Mouse (Mus musculus): Measurements from ENCODE around the gene Sbf2.
"Not testable (repeated sequence)": the region's sequence is repeated elsewhere in the genome, so short reads cannot be mapped to it uniquely, and the experiment has no call there.

The Sbf2 gene

DNA sequence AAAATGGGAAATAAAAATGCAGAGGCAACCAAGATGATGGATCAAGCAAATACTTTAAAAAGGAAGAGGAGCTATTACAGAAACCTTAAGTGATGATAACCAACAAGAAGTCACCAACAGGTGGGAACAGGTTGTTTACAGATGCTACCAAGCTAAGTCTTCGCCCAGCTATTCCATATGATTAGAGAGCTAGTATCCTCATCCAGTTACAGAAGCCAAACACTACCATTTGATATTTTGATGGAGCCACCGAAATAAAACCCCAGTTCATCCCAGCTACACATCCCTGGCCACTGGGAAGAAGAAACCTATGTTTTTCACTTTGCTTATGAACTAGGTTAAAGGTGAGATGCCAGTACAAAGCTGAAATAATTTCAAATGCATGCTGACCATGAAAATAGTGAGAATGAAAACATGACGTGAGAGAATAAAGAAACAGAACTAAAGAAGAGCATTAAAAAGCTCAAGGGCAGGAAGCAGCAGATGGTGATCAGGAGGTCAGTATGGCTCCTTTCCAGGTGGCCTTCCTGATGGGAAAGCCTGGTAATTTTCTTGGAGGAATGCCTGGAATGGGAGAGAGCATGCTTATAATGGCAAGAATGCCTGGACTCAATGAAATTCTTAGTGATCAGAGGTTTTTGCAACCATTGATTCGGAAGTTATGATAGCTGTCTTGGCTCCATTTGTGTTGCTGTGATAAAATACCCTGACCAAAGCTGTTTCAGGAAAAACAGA lies 48.7 kb downstream of the Sbf2 start:
- DNase-seq (ENCODE audit: low spot score), result no peak

DNA sequence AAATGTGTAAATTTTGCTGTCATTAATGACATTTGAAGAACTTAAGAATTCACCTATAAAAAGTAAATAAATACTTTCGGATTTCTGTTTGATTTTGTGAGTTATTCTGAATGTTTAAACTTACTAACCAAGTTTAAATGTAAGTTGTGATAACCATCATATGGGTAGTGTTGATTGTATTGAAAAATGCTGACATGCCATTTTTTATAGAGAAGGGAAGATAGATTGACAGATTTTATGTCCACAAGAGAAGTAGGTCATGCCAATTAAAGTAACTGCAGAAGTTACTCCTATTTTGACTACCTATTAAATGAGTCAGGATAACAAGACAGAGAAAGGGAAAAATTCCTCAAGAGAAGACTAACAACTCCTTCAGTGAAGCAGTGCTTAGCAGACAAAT lies 53.1 kb downstream of the Sbf2 start:
- no peak for DNase-seq (ENCODE audit: low spot score)

DNA sequence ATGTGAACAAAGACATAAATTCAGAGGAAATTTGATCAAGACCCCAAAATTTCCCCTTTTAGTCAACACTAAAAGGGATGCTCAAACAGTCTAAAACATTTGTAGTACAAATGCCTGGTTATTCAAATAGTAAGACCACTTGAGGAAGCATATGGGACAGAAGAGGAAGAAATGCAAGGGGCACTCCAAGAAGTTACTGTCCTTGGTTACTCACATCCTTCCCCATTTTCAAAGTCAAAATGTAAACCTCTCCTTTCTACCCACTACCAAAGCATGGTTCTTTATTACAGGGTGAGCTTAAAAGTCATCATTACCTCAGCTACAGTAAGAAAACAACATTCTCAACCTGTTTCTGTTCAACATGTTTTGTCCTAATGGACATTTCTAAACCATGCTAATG lies 57.7 kb downstream of the Sbf2 start:
- DNase-seq (ENCODE audit: low spot score), result no peak

DNA sequence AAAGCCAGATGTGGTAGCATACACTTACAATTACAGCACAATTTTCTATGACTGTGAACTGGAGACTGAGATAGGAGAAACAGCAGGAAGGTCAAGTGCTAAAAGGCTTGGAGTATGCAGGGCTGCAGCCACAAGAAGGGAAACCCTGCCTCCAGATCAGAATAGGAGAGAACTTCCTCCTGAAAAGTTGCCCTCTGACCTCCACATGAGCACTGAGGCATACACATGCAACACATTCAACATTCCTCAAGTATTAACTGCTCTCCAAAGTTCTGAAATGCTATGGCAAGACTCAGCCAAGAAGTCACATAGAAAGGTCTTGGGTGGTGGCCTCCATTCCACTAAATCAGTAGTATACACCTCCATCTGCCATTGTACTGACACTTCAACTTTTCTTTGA lies 58.5 kb downstream of the Sbf2 start:
- no peak for DNase-seq (ENCODE audit: low spot score)

DNA sequence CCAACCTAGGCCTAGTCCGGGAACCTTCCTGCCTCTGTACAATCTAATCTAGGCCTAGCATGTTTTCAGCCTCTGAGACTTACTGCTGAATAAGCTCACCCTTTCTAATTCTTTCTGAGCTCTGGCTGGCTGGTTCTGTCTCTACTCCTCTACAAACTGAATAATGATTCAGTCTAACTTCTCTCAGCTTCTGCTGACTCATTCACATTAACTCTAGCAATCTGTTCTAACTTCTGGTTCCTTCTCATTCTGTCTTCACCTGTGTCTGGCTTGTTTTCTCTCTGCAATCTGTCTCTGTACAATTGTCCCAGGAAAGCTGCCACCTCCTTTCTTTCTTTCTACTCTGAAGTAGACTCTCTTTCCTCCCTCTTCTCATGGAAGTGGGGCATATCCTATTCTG lies 59.5 kb downstream of the Sbf2 start:
- DNase-seq (ENCODE audit: low spot score), result no peak

DNA sequence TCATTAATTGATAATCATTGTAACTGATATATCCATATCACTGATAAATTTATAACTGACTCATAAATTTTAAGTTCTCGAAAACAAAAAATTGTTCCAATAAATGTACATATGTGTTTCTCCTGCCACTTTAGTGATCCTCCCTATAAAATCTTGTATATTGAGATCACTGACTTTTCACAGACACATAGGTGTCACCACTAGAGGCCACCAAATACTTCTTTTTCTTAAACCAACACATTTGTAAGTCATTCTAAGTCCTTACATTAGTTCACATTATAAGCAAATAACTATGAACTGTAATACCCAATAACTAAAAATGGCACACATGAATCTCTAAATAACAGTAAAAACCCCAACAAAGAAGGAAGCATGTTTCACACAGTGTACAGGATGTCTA lies 66.5 kb downstream of the Sbf2 start:
- no peak for DNase-seq (ENCODE audit: low spot score)

DNA sequence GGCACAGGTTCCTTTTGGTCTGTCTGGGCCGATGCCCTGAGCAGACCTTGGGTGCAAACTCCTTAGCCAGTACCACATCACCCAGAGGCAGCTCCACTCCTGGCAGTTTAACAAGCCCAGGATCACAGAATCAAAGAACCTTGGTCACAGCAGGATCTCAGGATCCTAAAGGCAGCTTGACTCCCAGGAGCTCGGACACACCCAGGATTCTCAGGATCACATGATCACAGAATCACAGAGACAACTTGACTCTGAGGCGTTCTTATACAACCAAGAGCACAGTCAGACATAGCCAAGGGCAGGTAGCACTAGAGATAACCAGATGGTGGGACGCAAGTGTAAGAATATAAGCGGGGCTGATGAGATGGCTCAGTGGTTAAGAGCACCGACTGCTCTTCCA lies 71.4 kb downstream of the Sbf2 start:
- DNase-seq (ENCODE audit: low spot score), result no peak

DNA sequence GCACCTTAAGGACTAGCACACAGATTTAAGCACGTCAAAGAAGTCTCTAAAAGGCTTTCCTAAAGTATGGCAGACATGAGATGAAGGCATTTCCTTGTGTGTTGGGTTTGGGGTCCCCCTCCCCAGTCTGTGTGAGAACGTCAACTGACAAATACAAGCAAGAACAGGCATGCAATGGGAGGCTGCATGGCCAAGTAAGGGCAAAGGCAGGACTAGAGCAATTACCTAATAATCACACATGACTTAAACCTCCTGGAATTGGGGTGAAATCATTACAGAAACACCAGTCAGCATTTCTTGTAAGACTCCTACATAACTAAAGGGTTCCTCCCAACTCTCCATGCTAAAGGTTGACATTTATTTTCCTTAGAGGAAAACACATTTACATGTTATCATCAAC lies 75.5 kb downstream of the Sbf2 start:
- DNase-seq (ENCODE audit: low spot score), result no peak

DNA sequence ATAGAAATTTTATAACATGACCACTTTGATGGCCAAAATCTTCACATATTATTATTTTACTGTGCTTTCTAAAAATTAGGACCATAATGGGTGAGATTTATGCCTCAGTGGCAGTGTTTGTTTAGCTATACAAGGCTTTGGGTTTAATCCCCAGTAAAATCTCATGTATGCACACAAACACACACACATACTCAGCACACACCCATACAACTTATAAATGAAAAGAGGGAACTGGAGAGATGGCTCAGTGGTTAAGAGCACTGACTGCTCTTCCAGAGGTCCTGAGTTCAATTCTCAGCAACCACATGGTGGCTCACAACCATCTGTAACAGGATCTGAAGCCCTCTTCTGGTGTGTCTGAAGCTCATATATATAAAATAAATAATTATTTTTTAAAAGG lies 84.4 kb downstream of the Sbf2 start:
- DNase-seq (ENCODE audit: low spot score), result not testable (repeated sequence)

DNA sequence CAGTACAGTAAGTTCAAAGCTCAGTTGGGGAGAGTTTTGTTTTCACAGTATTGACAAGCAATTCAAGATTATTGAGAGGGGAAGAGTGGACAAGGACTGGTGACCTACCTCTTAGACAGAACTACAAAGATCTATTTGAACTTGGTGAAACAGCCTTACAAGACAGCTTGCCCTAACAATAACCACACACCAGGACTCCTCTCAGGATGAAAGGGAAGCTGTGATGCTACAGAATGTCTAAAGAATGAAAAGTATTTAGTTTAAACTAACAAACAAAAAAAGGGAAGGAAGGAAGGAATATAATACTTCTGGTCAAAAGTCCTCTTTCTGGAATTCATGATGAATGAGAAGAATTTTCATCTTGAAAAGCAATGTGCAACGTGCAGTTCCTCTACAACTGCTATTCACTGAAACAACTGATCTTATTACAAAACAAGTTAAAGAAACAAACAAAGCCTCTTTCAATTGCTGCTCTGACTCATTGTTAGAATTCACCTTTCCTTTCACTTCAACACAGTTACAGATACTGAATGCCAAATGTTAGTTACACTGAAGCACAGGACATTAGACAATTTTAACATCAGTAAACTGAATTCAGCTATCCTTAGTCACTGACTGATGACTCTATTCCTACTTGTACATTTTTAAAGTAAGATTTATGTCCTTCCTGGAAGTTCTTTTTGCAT lies 89.5 kb downstream of the Sbf2 start:
- DNase-seq (ENCODE audit: low spot score), result no peak

DNA sequence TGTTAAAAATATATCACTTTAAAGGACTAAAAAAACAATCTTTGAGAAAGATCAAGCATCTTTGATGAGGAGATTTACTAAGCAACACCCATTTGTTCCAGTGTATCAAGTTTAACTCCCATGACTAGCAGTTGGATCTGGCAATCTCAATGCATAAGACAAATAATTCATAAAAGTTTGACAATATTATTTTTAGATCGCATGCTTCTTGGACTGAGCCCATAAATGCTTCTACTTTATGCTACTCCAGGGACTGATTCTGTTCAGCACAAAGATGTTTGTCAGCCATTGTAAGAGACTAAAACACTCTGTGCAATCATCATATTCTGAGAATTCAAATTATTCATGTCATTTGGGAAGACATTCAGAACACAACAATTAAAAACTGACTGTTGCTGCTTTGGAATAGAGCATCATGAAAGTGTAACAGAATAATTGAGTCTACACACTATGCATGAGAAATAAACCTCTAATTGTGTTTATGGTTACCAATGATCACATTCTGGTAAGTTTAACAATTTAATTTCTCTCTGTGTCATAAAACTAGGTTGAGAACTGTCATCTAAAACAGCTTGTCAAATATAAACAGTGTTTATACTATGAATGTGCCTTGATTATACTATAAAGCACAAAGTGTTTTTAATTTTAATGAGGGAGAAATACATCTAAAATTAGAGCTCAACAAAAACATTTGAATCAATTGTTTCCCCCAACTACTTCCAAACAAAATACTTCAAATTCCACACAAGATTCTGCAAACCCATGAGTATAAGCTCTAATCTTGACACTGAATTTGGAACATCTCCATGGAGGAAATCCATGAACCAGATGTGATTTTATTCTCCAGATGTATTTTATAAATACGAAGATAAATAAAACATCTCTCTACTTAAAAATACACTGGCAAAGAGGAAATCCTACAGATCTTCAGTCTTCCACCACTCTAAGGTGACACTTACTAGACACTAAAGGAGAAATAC lies 98.2 kb downstream of the Sbf2 start:
- no peak for DNase-seq (ENCODE audit: low spot score)

DNA sequence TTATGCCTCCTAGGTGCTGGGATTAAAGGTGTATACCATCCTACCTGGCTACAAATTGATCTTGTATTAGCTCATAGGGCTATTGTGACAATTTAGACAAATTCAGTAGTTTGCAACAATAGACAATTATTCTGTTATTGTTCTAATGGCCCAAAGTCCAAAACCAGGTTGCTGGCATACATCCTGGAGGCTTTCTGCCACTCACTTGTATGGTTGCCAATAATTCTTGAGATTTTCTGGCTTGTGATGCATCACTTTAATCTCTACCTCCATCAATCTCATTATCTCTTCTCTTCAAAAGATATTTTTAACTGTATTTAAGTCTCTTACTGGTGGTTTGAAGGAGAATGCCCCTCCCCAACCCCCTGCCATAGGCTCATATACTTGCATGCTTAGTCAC lies 100.6 kb downstream of the Sbf2 start:
- DNase-seq (ENCODE audit: low spot score), result no peak

DNA sequence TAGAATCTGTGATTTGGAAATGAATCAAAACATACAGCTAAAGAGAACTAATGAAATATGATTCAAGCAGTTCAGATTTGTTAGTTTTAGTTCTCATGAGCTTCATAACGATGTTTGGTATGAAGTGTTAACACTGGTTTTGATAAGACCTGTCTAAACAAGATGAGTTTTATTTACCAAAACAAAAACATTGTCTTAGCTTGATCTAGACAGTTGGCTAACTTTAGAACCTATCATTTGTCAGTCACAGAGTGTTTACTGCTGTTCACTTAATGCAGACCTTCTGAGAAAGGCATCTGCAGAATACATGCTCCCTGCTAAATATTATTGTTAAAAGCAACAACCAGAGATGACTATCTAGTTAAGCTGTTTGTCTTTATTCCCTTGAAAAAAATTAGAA lies 116.1 kb downstream of the Sbf2 start:
- DNase-seq (ENCODE audit: low spot score), result no peak

DNA sequence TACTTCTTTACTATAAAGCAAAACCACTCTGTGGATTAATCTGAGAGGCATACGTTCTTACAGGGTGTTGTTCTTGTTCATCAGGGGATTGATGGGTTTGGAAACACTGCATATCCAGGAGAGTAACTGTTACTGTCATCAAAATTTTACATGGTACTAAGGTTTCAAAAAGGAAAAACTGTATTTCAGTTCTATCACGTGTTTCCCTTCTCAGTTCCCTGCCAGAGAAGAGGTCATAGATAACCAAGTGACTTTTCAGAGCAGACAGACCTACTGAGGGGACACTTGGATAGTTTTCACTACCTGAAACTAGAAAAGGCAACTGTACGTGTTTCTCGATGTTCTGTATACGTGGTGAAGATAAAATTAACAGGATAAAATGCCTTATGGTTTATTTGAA lies 123.7 kb downstream of the Sbf2 start:
- DNase-seq (ENCODE audit: low spot score), result no peak

DNA sequence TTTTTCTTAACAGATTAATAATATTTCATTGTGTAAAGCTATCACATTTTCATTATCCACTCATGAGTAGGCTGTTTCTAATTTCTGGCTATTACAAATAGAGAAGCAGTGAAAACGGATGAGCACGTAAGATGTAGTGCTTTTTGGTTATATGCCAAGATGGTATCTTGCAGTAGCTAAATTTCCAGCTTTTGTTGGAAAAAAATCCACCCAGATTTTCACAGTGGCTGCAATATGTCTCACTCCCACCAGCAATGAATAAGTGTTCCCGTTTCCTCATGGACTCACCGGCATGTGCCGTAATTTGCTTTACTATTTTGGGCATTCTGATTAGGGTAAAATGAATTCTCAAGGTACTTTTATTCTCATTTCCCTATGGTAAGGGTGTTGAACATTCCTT lies 129.7 kb downstream of the Sbf2 start:
- DNase-seq (ENCODE audit: low spot score), result no peak

DNA sequence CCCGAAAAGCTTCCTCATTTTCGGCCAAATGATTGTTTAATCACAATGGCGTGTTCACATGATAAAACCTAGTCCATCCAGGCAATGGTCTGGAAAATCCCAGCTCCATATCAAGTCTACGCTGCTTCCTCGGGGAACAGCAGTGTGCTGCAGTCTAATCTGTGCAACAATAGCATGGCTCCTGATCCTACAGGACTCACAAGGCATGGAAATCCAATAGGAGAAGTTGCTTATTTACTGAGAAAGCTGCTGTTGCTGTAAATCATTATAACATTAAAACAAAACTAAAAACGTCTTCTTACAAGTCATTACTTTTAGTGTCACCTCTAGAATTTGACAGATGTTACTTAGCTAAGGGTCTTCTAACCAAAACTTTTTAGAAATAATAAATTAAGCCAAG lies 143.7 kb downstream of the Sbf2 start:
- DNase-seq (ENCODE audit: low spot score), result no peak

DNA sequence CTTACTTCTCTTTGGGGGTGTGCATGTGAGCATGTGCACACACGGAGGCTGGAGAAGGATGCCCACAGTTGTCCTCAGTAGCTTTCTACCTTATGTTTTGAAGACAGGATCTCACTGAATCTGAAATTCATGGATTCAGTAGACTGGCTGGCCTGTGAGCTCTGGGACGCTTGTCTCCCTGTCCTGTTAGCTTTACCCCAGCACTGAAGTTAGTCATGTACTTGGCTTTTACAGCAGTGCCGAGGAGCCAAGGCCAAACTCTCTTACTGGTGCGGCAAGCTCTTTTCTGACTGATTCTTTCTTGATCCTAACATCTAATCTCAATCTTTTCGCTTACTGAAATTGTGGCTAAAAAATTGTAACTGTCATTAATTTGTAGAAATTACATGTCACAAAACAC lies 151.3 kb downstream of the Sbf2 start:
- no peak for DNase-seq (ENCODE audit: low spot score)

DNA sequence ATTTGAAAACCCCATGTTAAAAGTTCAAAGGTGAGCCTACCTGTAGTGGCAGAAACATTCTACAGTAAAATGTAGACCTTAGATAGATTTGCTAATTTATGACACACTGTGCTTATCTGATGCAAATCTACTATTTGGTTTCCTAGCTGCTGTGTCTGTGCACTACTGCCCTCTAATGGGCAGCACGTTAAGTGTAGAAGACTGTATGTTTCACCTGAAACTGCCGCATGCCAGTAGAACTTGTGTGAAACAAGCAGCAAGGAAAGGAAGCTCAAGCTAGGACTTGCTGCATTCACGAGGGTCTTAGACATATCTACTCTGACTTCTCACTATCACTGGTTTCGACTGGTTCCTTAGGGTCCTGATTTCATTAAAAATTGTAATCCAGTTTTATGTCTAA lies 182.4 kb downstream of the Sbf2 start:
- peak; percentile 58 for DNase-seq (ENCODE audit: low spot score)

DNA sequence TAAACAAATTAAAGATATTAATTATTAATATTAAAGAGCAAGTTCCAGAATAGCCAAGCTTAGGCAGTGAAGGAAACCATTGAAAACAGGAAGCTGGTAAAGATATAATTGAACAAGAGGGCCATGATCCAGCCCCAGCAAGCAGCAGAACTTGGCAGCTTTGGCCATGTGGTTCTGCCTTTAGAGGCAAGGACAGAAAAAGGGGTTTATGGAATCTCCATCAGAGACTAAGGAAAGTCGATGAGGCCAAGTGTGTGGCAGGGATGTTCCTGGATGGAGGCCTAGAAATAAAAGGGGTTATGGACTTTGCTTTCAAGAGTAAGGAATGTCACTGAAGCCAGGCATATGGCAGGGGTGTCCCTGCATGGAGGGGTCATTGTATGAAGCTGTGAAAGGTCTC lies 198.4 kb downstream of the Sbf2 start:
- DNase-seq (ENCODE audit: low spot score), result no peak

DNA sequence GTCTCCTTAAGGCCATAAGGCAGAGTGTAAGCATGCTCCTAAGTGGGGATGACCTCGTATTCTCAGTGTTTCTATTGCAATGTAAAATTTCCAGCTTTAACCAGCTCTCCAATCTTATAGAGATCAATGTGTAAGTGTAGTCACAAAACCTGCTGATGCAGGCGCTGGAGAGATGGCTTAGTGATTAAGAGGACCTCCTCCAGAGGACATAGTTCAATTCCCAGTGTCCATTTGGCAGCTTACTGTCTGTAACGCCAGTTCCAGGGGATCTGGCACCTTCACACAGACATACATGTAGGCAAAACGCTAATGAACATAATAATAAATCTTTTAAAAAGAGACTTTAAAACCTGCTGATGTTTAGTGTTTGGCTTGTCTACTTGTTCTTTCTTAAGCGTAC lies 200.4 kb downstream of the Sbf2 start:
- DNase-seq (ENCODE audit: low spot score), result no peak

DNA sequence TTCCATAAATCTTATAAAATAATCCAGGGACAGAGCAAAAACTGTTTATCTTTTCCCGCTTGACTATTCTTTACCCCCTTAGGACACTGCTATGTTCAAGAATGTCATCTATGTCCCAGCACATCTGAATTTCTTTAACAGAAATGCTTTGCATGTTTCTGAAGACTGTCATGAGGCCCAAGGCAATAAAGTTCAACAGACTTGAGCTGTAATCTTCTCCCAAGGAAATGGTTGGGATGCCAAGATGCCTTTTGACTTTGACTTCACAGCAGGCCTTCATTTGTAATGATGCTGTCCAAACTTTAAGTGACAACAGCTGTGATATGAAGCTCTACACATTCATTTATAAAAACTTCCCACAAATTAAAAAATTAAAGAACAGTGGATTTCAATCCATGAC lies 212.6 kb downstream of the Sbf2 start:
- no peak for DNase-seq (ENCODE audit: low spot score)

DNA sequence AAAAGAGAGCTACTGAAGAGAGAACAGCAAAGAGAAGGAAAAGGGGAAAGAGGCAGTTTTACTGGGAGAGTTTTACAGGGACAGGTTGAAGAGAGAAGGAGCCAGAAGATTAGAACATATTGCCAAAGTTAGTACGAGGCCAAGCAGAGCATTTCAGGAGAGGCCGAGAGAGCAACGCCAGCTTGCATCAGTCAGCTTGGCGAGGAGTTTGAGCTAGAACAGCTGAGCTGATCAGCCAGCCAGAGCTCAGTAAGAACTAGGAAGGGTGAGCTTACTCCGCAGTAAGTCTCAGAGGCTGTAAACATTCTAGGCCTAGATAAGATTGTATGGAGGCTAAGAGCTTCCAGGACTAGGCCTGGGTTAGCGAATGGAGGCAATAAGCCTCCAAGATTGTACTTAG lies 222.1 kb downstream of the Sbf2 start:
- DNase-seq (ENCODE audit: low spot score), result no peak

DNA sequence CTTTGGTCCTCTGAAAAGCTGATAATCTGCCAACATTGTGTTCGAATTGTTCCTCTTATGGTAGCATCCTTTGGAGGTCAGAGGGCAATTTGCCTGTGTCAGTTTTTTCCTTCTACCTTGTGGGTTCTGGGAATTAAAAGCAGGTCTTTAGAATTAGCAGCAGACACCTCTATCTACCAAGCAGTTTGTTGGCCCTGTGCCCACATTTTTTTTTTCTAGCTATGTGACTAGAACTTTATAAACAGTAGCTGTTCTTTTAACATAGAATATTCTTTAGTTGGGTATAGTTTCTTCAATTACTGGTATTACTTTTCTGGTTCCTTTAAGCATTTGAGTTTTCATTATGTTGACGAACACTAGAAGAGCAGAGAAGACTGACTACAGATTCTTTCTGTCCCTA lies 223.1 kb downstream of the Sbf2 start:
- DNase-seq (ENCODE audit: low spot score), result no peak

Data from testis, postnatal 10 days (tissue).